Mouse (Mus musculus): ENCODE data around the gene Pld4.
"Not testable (repeated sequence)": the region's sequence is repeated elsewhere in the genome, so short reads cannot be mapped to it uniquely, and the experiment has no call there.

Gene Pld4

DNA sequence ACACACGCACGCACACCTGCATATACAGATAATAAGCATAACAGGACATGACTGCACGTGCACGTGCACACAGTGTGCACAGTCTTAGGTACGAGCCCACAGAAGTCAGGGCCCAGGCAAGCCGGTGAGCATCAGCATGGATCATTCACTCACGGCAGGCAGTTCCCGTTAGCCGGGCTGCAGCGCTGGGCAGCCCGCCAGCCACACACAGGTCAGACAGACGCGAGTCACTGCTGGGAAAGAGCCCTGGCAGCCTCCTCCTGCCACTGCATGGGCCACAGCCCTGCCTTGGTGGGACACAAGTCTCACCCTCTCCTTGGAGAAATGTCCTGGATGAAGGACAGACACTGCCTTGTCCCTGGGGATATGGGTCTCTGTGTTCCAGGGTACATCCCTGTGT is 43.6 kb downstream of the Pld4 start:
- no peak for DNase-seq

DNA sequence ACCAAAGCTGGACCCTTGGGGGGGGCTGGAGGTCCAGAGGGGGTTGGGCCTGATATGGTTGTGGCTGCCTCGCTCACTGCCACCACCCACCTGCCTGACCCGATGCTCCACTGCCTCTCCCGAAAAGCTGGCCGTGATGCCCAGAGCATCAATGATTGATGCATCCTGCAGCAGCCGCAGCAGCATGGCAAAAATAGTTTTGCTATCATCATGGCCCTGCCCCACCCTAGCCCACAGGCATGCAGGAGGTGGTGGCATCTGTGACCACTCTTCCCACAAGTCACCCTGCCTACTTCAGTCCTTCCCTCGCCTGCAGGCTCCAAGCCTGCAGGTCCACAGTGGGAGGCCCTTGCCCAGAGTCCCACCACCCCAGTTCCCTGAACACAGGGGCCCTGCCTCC is 45.6 kb downstream of the Pld4 start:
- no peak for DNase-seq

- no peak for DNase-seq
Measured at GRCm38 (mm10) chr12:112807796-112808195, 47.3 kb downstream of the Pld4 start.

DNA sequence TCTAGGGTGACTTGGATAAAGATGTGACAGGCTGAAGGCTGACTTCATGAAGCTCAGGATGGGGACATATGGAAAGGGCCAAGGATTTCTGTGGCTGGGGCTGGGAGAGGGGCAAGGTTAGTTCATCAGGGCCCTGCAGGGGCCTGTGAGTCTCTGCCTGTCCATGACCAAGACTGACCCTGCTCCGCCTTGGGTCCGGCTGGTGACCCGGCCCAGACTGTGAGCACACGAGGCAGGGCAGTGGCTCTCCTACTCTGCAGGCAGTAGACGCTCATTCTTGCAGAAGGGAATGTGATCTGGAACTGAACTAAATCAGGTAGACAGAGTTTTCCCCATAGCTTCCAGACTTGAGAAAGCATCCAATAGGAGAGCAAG is 47.7 kb downstream of the Pld4 start:
- DNase-seq, result no peak

- DNase-seq, result peak; percentile 93
Measured at GRCm38 (mm10) chr12:112808587-112809364, 48.3 kb downstream of the Pld4 start, which contains the start of gene Clba1. Gene Clba1, plus strand, starts transcription at chr12:112808937.

DNA sequence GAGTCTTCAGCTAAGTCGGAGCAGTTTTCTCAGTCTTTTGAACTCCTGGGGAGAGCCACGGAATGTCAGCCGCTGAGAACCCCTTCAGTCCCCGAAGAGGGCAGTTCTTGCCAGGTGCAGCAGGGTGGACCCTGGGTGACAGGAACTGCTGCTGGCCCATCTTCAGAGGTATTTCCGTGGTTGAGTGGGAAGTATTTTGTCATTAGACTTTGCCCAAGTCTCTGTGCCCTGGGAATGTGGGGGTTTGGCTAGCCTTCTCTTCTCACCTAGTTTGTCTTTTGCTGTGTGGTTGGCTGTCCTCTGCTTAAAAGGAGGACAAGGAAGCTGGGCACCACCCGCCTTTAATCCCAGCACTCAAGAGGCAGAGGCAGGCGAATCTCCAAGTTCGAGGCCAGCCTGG is 49.2 kb downstream of the Pld4 start:
- DNase-seq, result no peak

GRCm38 (mm10) chr12:112810092-112810885 is 49.8 kb downstream of the Pld4 start:
- DNase-seq, result no peak

GRCm38 (mm10) chr12:112813370-112813769 is 52.9 kb downstream of the Pld4 start:
- DNase-seq, result no peak

GRCm38 (mm10) chr12:112814682-112815470 is 54.4 kb downstream of the Pld4 start:
- no peak for DNase-seq

GRCm38 (mm10) chr12:112816294-112816693 is 55.8 kb downstream of the Pld4 start:
- DNase-seq, result peak; percentile 58

DNA sequence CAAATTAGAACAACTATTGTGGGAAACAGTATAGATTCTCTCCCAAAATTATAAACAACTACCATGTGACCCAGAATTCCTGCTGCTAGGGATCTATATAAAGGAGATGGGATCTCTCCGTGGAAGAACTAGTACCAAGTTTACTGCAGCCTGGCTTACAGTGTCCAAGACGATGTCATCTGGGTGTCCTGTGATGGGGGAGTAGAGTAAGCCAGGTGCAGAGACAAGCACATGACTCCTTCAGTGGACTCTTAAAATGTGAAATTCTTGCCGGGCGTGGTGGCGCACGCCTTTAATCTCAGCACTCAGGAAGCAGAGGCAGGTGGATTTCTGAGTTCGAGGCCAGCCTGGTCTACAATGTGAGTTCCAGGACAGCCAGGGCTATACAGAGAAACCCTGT is 56.4 kb downstream of the Pld4 start:
- DNase-seq, result not testable (repeated sequence)
